Mouse (Mus musculus) mesoderm, embryonic 11.5 days (tissue): ENCODE measurements around the gene F3.
"Not testable (repeated sequence)": the region's sequence is repeated elsewhere in the genome, so short reads cannot be mapped to it uniquely, and the experiment has no call there.

Source experiments
- DNase-seq: peaks from one replicate; pipeline ENCODE4 v3.0.0-alpha.2; 2012; ENCODE audit warnings: low read depth, low spot score

The F3 gene

GRCm38 (mm10) chr3:121737901-121738300, 14.6 kb downstream of the F3 start:
- DNase-seq, result no peak

DNA sequence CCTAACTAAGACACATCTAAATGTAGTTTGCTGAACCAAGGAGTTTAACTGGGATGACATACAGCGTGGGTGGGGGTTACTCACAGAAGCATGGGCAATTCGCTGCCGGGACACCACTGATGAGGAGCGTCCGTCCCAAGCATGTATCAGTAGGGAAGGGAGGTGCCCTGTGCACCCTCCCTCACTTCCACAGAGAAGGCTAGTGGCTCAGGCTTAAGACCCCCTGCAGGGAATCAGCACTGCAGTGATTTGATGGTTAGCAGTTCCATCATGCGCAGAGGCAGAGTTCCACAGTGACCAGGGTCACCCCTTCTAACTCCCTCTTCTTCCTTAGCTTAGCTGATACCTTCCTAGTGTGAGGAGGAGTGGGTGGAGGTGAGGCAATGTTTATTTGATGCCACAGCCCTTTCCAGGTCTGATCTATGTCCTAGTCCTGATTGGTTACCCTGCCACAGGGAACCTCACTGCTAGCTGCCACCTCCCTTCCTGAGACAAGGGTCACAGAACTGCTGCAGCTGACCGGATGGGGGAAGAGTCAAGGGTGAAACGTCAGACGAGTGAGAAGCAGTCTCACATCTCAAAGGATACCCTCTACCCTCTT, 15.5 kb downstream of the F3 start:
- DNase-seq, result no peak

DNA sequence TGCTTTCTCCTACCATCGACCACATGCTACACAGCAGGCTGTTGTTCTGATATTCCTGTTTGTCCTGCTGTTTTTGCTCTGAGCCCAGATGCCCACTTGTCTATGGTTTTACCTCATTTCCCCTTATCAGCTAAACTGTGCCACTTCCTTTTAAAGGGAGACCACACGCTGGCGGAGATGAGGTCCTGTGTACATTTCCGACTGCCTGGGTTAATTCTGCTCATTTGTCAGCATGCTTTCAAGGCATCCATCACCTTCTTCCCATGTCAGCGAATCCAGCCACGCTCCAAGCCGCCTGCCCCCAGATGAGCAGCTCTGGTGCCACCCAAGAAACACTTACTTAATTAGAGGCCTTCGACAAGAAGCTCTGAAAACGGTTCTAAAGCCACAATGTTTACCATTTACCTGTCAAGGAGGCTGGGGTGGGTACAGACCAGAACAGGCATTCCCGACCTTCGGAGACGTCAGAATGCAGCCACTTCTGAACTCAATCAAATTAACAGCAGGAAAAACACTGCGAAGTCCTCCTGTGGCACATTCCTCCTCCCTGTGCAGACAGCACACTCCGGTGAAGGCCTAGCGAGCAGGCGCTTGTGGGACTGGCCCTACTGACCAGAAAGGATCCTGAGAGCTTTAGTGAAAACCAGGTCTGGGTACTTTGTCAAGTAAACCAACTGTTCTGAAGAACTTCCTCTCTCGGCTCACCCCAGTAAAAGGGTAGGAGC, 16.3 kb downstream of the F3 start:
- DNase-seq, result no peak

DNA sequence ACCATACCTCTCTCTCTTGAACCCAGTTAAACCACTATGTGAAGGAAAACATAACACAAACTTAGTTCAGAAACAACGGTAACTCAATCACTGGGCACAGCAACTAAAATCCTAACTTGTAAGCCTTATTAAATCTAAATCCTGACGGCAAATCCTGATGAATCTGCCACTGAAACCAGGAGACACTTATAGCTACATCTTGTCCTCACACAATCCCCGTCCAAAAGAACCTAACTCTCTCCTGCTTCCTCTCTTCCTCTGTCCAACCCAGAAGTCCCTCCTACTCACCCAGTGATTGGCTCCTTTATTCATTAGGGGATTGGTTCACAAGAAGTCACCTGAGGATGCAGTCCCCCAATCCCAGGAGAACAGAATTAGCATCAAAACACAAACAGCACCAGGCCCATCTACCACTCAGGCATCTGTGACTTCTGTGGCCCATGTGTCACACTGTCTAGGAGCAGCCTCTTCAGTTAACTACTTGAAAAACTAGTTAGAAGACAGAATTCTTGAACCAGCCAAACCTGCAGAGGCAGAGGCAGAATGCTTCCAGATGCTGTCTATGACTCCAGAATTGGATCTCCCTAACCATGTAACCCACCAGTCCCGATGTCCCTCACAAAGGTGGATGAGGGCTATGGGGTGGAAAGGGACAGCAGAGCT, 18.0 kb downstream of the F3 start:
- DNase-seq, result not testable (repeated sequence)

DNA sequence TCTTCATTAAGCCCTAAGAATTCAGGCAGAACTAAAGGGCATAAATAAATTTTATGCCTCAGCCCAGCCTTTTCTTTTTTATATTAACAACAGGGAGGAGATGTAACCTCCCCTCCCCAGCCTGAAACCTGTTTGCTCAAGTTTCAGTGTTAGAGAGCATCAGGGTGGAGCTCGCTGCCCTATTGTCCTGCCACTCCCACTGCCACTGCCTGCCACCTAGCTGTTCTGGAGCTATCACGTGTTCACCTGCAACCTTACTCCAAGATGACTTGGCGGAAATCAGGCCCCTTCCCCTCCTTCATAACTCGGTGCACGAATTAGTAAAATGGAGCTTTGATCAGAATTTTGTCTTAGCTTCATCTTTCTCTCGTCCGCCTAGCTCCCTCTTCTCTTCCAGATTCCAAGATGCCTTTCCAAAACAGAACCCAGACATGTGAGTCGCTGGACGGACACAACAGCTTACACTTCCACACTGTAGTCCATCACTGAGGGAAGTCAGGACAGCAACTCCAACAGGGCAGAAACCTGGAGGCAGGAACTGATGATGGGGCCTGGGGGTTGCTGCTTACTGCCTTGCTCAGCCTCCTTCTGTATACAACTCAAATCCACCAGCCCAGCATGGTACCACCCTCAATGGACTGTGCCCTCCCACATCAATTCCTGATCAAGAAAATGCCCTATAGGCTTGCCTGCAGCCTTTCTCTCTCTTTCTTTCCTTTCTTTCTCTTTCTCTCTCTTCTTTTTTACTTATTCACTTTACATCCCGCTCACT, 31.2 kb downstream of the F3 start:
- DNase-seq, result not testable (repeated sequence)

GRCm38 (mm10) chr3:121755152-121755551, 31.8 kb downstream of the F3 start:
- DNase-seq, result no peak

- DNase-seq, result no peak
These were observed 35.0 kb downstream of the F3 start for GRCm38 (mm10) chr3:121758373-121758772.

GRCm38 (mm10) chr3:121762056-121762852, 38.9 kb downstream of the F3 start:
- peak; percentile 42 for DNase-seq

DNA sequence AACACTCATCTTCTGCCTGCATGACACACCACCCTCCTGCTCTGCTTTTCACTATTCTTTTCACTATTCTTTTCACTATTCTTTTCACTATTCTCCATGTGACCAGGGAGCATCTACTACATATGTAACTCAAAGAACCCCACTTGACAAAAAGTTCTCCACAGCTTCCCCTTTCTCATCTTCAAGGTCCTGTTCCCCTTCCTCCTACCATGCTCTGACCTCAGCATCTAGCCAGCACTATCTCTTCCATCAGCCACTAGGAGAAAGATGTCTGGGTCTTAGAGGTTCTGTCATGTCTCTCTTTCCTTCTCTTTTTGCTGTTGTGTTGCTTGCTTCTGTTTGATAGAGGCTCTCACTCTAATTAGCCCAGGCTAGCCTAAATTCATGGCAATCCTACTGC, 42.7 kb downstream of the F3 start:
- DNase-seq, result no peak

DNA sequence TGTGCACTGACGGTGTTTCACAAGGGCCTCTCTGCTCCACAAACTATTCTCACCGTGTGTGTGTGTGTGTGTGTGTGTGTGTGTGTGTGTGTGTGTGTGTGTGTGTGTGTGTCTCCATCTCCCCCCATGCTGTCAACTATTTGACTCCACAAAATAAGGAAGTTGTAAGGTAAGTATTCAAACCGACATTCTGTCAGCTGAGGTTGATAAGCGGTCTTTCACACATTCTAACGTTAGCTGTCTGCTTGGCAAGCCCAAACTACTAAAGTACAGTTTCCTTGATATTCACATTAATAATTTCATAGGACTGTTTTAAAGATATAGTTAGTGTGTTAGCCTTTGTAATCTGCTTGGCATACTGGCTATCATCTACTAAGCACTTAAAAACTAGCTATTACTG, 43.5 kb downstream of the F3 start:
- DNase-seq, result no peak

DNA sequence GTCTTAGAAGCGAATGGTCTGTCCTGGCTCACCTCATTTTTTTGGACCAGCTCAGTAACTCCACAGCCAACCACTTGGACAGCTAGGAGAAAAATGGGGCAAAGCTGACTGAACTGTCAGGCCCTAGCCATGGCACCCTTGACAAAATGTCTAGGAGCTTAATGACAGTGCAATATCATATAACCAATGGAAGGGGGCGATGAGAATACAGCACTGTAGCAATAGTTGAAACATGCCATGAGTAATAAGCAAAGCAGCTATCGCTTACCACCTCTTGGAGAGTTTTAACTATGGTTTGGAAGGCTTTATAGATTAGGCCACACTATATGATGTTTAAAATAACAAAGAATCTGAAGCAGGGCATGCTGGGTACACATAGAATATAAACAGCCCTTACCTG, 45.4 kb downstream of the F3 start:
- DNase-seq, result no peak

GRCm38 (mm10) chr3:121773336-121773735, 50.0 kb downstream of the F3 start:
- not testable (repeated sequence) for DNase-seq

DNA sequence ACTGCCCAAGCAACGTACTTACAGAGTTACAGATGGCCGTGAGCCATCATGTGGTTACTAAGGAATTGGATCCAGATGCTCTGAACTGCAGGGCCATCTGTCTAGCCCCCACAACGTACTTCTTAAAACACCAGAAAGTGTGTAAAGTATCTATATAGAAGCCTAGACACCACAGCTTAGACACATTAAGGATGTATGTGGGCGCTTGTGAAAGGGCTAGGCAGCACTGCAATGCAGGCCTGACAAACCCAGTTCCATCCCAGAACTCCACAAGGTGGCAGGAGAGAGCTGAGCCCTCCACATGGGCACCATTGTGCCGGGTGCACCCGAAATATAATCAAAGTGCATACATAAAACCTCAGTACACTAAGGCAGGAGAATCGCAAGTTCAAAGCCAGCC, 54.6 kb downstream of the F3 start:
- peak; percentile 66 for DNase-seq

DNA sequence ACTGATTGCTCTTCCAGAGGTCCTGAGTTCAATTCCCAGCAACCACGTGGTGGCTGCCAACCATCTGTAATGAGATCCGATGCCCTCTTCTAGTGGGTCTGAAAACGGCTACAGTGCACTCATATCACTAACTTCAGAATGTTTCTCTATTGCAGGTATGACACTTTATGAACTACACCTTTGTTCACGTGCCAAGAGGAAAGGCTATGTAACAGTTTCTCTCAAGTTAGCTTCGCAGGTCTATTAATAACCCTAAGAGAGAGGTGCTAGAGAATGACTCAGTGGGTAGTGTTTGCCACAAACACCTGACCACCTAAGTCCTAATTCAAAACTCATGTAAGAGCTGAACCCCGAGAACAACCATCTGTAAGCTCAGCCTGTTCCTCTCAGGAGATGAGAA, 59.7 kb downstream of the F3 start:
- no peak for DNase-seq
